Mouse (Mus musculus): ENCODE measurements around the gene Appl1. TPM values are rescaled to one million over a fixed set of nuclear protein-coding genes. Genes with fewer than 3 reads are reported as not detected.
A peak's percentile ranks its signal among the peaks of the same experiment; 100 is the strongest.
"Not testable (repeated sequence)": the region's sequence is repeated elsewhere in the genome, so short reads cannot be mapped to it uniquely, and the experiment has no call there.

Appl1 gene
- polyA plus RNA-seq, 1 experiment from 2014 or later = 30.7 TPM

DNA sequence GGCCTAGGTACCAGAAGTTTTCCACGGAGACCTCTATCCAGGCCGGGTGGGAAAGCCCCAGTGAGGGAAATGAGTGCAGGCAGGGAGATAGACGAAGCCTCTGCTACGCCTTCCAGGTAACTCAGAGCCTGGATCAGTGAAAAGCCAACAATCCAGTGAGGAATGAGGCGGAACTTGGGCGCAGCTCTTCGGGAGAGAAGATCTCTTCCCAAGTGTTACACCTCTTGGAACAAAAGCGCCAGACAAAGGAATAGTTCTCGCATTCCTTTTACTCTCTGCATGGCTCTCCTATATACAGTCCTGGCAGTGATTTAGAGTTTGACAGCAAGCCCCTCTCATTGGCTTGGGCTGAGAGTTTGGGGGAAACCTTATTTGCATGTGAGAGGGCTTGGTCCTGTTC is 60.6 kb downstream of the Appl1 start:
- 47% methylated on average over 9 of the region's 9 CpGs for WGBS
- H3K4me3 ChIP-seq; H3K36me3 ChIP-seq; H3K9me3 ChIP-seq (replicated peaks); ATAC-seq (ENCODE audit: insufficient number of reproducible peaks, low FRiP score); H3K9ac ChIP-seq; H3K27me3 ChIP-seq (replicated peaks); H3K27ac ChIP-seq (ENCODE audit: poor library complexity, severe bottlenecking); H3K4me1 ChIP-seq (replicated peaks): not testable (repeated sequence)
- 0 out of 2 replicates have a peak overlapping the region, but pooled peaks have one; percentile 16 for H3K4me2 ChIP-seq

DNA sequence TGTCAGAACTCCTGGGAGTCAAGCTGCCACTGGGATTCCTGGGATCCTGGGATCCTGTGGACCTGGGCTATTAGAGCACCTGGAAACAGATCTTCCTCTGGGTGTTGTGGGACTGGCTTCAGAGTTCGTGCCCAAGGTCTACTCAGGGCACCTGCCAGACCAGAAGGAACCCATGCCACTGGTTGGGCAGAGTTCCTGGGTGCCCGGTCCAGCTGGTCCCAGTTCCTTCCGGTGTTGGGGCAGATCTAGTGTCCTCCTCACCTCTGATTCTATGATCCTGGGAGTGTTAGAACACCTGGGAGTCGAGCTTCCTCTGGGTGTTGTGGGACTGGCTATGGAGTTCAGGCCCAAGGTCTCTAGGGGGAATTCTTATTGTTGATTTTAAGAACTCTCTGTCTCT is 63.6 kb downstream of the Appl1 start:
- ATAC-seq (ENCODE audit: insufficient number of reproducible peaks, low FRiP score) = no peak
- no peak overlapping the region for H3K27ac ChIP-seq (ENCODE audit: poor library complexity, severe bottlenecking)
- H3K9ac ChIP-seq = no peak overlapping the region
- H3K9me3 ChIP-seq (replicated peaks) = no peaks in the 10 kb centered on the region
- no peaks in the 10 kb centered on the region for H3K27me3 ChIP-seq (replicated peaks)
- WGBS = 70% methylated on average over 4 of the region's 4 CpGs
- H3K36me3 ChIP-seq = no peaks in the 10 kb centered on the region
- no peak overlapping the region for H3K4me2 ChIP-seq
- H3K4me1 ChIP-seq (replicated peaks) = 0 out of 2 replicates have a peak, but pooled peaks cover 3% of the 10 kb centered on the region
- H3K4me3 ChIP-seq = no peak overlapping the region

DNA sequence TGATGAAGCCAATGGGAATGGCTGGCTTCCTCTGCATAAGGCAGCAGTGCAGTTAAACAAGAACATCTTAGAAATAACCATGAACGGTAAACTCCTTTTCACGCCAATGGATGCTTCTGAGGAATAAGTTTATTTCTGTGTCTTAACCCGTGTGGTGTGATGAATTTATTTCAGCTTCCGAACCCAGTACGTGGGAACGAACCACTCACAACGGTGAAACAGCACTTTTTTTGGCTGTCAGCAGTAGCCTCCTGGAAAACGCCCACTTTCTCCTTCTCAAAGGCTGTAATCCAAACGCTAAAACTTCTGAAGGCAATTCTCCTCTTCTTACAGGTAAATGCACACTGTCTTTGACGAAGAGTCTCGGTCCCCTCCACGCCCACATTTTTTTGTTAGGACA is 70.1 kb downstream of the Appl1 start:
- no peak overlapping the region for H3K9ac ChIP-seq
- H3K4me3 ChIP-seq = no peak overlapping the region
- 83% methylated on average over 12 of the region's 12 CpGs for WGBS
- H3K9me3 ChIP-seq (replicated peaks) = no peaks in the 10 kb centered on the region
- no peak for ATAC-seq (ENCODE audit: insufficient number of reproducible peaks, low FRiP score)
- no peaks in the 10 kb centered on the region for H3K27me3 ChIP-seq (replicated peaks)
- H3K4me1 ChIP-seq (replicated peaks) = no peaks in the 10 kb centered on the region
- no peaks in the 10 kb centered on the region for H3K36me3 ChIP-seq
- no peak overlapping the region for H3K4me2 ChIP-seq
- no peak overlapping the region for H3K27ac ChIP-seq (ENCODE audit: poor library complexity, severe bottlenecking)

DNA sequence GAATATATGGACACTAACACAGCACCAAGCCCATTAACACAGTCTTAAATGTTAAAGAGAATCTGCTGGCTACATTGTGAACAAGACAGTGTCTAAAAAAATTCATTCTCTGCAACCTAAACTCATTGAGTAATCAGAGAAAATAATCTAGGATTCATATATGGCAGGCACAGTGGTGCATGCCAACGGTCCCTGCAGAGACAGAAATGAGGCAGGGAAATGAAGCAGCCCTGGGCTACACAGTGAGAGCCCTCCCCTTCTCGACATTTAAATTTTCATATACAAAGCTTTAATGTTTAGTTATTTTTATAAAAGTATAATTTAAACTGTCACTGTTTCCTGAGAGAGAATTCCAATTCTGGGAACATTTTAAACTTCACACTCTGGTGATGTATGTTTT is 71.5 kb downstream of the Appl1 start:
- WGBS = 74% methylated on average over 2 of the region's 2 CpGs

DNA sequence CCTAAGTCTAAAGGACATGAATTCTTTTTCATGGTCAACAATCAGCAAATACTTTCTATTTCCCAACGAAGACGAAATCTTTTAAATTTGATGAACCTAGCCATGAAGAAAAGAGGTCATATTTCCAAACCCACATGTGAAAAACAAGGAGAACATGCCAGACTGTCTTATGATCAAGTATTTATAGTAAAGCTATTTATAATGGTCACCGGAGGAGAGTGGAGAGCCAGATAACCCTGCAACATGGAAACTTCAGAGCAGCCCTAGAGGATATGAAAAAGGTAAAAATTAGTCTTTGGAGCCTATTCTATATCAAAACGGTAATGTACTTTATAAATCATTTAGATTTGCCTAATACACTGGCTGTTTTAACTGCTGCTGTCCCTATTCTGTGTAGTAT is 76.6 kb downstream of the Appl1 start, which contains the start of gene Asb14:
Gene Asb14, plus strand, starts transcription at position 166 of the 400 bp plus-strand sequence.
- no peak for ATAC-seq (ENCODE audit: insufficient number of reproducible peaks, low FRiP score)
- Histone ChIP-seq H3K4me2 (no peak within 1 kb of the TSS), H3K4me3 (no peak within 1 kb of the TSS), H3K36me3 (no peaks in the 10 kb centered on the region), H3K4me1 (replicated peaks) (no peaks in the 10 kb centered on the region), H3K27ac (ENCODE audit: poor library complexity, severe bottlenecking) (no peak within 1 kb of the TSS), H3K9ac (no peak within 1 kb of the TSS), H3K27me3 (replicated peaks) (no peaks in the 10 kb centered on the region), H3K9me3 (replicated peaks) (no peaks in the 10 kb centered on the region)
- 79% methylated on average over 4 of the region's 4 CpGs for WGBS

More for the DNA sequence above, 71.5 kb downstream of the Appl1 start:
- Histone ChIP-seq H3K4me2 (no peak overlapping the region), H3K9me3 (replicated peaks) (no peaks in the 10 kb centered on the region), H3K27me3 (replicated peaks) (no peaks in the 10 kb centered on the region), H3K4me1 (replicated peaks) (no peaks in the 10 kb centered on the region), H3K4me3 (no peak overlapping the region), H3K9ac (no peak overlapping the region), H3K27ac (ENCODE audit: poor library complexity, severe bottlenecking) (no peak overlapping the region), H3K36me3 (no peaks in the 10 kb centered on the region)
- ATAC-seq (ENCODE audit: insufficient number of reproducible peaks, low FRiP score) = no peak

DNA sequence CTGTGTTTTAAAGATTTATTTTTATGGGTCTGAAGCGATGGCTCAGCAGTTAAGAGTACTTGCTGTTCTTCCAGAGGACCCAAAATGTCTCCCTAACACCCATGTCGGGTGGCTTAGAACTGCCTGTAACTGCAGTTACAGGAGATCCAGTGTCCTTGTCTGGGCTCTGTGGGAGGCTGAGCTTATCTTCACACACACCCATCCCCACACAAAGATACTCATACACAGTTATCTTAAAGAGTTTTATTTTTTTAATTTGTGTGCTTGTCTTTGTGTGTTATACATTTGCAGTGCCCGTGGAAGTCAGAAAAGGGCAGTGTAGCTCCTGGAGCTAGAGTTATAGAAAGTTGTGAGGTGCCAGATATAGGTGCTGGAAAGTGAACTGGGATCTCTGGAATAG is 80.3 kb downstream of the Appl1 start:
- H3K36me3 ChIP-seq = no peaks in the 10 kb centered on the region
- ATAC-seq (ENCODE audit: insufficient number of reproducible peaks, low FRiP score) = no peak
- no peak overlapping the region for H3K4me3 ChIP-seq
- 83% methylated on average over 3 of the region's 3 CpGs for WGBS
- no peaks in the 10 kb centered on the region for H3K4me1 ChIP-seq (replicated peaks)
- no peak overlapping the region for H3K4me2 ChIP-seq
- no peaks in the 10 kb centered on the region for H3K9me3 ChIP-seq (replicated peaks)
- no peaks in the 10 kb centered on the region for H3K27me3 ChIP-seq (replicated peaks)
- no peak overlapping the region for H3K27ac ChIP-seq (ENCODE audit: poor library complexity, severe bottlenecking)
- no peak overlapping the region for H3K9ac ChIP-seq

DNA sequence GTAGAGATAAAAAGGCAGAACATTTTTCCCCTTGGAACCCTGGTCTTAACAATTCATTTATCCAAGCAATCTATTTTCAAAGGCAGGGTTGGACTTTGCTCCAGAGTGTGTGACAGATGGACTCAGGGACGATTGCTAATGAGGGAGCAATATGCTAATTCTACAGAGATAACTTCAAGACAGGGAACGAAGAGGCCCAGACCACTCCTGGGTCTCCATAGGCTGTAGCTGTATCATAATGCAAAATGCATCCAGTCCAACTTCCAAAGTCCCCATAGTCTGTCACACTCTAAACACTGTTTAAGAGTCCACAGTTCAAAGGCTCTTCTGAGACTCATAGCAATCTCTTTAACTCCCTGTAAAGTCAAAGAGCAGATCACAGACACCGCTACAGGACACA is 83.8 kb downstream of the Appl1 start:
- no peaks in the 10 kb centered on the region for H3K9me3 ChIP-seq (replicated peaks)
- no peak for ATAC-seq (ENCODE audit: insufficient number of reproducible peaks, low FRiP score)
- H3K27me3 ChIP-seq (replicated peaks) = no peaks in the 10 kb centered on the region
- no peak overlapping the region for H3K4me2 ChIP-seq
- no peak overlapping the region for H3K9ac ChIP-seq
- no peak overlapping the region for H3K4me3 ChIP-seq
- 66% methylated on average over 3 of the region's 3 CpGs for WGBS
- H3K4me1 ChIP-seq (replicated peaks) = no peaks in the 10 kb centered on the region
- H3K27ac ChIP-seq (ENCODE audit: poor library complexity, severe bottlenecking) = no peak overlapping the region
- H3K36me3 ChIP-seq = no peaks in the 10 kb centered on the region

DNA sequence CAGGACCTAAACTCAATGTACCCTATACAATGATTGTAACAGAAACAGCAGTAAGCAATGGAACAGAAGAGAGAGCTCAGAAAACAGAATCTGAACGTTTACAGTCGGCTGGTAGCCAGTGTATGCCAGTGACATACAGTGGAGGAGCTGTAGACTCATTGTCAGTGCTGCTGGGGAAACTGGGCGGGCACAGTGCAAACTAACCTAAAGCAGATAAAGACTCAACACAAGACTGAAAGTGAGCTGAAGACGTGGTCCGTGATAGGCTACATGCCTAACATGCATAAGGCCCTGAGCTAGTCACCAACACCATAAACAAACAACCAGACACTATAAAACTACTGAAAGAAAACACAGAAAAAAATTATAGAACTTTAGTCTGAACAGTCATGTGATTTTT is 89.3 kb downstream of the Appl1 start:
- no peak for ATAC-seq (ENCODE audit: insufficient number of reproducible peaks, low FRiP score)
- Histone ChIP-seq H3K4me3 (no peak overlapping the region), H3K27ac (ENCODE audit: poor library complexity, severe bottlenecking) (no peak overlapping the region), H3K4me2 (no peak overlapping the region), H3K9me3 (replicated peaks) (no peaks in the 10 kb centered on the region), H3K9ac (no peak overlapping the region), H3K4me1 (replicated peaks) (no peaks in the 10 kb centered on the region), H3K36me3 (no peaks in the 10 kb centered on the region), H3K27me3 (replicated peaks) (no peaks in the 10 kb centered on the region)
- WGBS = 76% methylated on average over 5 of the region's 5 CpGs

DNA sequence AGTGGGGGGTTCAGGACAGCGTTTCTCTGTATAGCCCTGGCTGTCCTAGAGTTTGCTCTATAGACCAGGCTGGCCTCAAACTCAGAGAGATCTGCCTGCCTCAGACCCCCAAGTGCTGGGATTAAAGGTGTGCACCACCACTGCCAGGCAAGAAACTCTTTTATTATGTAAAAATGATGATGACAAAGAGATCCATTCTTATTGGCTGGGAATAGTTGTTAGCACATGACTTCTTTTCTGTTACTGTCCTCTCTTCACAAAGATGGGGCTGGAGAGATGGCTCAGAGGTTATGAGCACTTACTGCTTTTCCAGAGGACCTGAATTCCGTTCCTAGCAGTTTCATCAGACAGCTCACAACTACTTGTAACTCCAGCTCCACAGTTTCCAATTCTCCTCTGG is 91.1 kb downstream of the Appl1 start:
- Histone ChIP-seq H3K27me3 (replicated peaks) (no peaks in the 10 kb centered on the region), H3K9me3 (replicated peaks) (no peaks in the 10 kb centered on the region), H3K9ac (no peak overlapping the region), H3K27ac (ENCODE audit: poor library complexity, severe bottlenecking) (no peak overlapping the region), H3K4me1 (replicated peaks) (no peaks in the 10 kb centered on the region), H3K4me3 (no peak overlapping the region), H3K4me2 (no peak overlapping the region), H3K36me3 (no peaks in the 10 kb centered on the region)
- ATAC-seq (ENCODE audit: insufficient number of reproducible peaks, low FRiP score) = no peak
- WGBS = 74% methylated on average over 2 of the region's 2 CpGs

DNA sequence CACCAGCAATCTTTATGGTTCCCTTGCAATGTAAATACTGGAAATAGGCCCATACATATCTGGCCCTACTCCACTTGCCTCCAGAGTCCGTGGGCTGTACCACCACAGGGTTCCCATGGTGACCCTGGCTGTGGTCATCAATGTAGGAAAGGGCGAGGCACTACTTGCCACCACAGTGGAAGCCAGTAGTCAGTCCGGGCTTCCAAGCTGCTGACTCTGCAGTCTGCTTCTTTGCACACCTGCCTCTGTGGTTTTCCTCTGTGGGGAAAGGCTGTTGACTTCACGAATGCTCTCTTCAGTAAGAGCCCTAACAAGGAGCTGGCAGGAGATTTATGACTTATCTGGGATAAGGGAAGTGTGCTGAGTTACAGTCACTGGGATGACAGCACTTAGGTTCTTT is 92.3 kb downstream of the Appl1 start:
- H3K9ac ChIP-seq = no peak overlapping the region
- 68% methylated on average over 4 of the region's 4 CpGs for WGBS
- H3K27me3 ChIP-seq (replicated peaks) = no peaks in the 10 kb centered on the region
- no peak overlapping the region for H3K4me2 ChIP-seq
- no peak for ATAC-seq (ENCODE audit: insufficient number of reproducible peaks, low FRiP score)
- no peak overlapping the region for H3K27ac ChIP-seq (ENCODE audit: poor library complexity, severe bottlenecking)
- H3K36me3 ChIP-seq = no peaks in the 10 kb centered on the region
- H3K9me3 ChIP-seq (replicated peaks) = no peaks in the 10 kb centered on the region
- H3K4me3 ChIP-seq = no peak overlapping the region
- H3K4me1 ChIP-seq (replicated peaks) = no peaks in the 10 kb centered on the region
